Mouse (Mus musculus) forebrain, embryonic 10.5 days (tissue): ENCODE measurements around the gene Ubxn7. TPM values are rescaled to one million over a fixed set of nuclear protein-coding genes. Genes with fewer than 3 reads are reported as not detected.
A peak's percentile ranks its signal among the peaks of the same experiment; 100 is the strongest.

Source experiments
- DNase-seq: peaks from one replicate; pipeline ENCODE4 v3.0.0-alpha.2; 2017; ENCODE audit warnings: low spot score; ENCODE audit errors: extremely low spot score
- H3K27ac ChIP-seq: fragments of 300-500 bp; sonication (generic); 2 replicates; pipeline ENCODE4 v1.5.1; 2016; ENCODE audit warnings: mild to moderate bottlenecking
- H3K27me3 ChIP-seq: fragments of 300-500 bp; sonication (generic); 2 replicates; pipeline ENCODE4 v1.6.1; 2016; ENCODE audit warnings: mild to moderate bottlenecking; ENCODE audit not compliant: poor library complexity, severe bottlenecking
- H3K36me3 ChIP-seq: fragments of 300-500 bp; sonication (generic); replicated peaks from 2 replicates; pipeline ENCODE4 v1.6.1; 2016; ENCODE audit warnings: mild to moderate bottlenecking, moderate library complexity
- H3K4me1 ChIP-seq: fragments of 300-500 bp; sonication (generic); 2 replicates; pipeline ENCODE4 v1.6.1; 2016
- H3K4me3 ChIP-seq: fragments of 300-500 bp; sonication (generic); 2 replicates; pipeline ENCODE4 v1.5.1; 2016; ENCODE audit warnings: mild to moderate bottlenecking, moderate library complexity
- H3K9me3 ChIP-seq: fragments of 300-500 bp; sonication (generic); 2 replicates; pipeline ENCODE4 v1.6.1; 2016; ENCODE audit warnings: mild to moderate bottlenecking, moderate library complexity
- WGBS: fragments of 180-500 bp; shearing (Covaris S2); methylation state at CpG from one replicate; pipeline ENCODE4 v1.1.7; 2016; 5-methylcytosine and 5-hydroxymethylcytosine counted together
- polyA plus RNA-seq: library from polyadenylated mRNA; unstranded; fragments of >200 nt; fragmentation: Nextera tagmentation; extraction: Ambion mirVana; gene quantifications from 2 replicates; pipeline ENCODE4 v1.2.1, GENCODE M21; 2016

Ubxn7 gene
- polyA plus RNA-seq, 1 experiment from 2014 or later = 25.0 TPM

- H3K27me3 ChIP-seq = no peaks in the 10 kb centered on the region
- H3K27ac ChIP-seq = peak within 1 kb of the TSS; percentile 92
- peaks cover 14% of the 10 kb centered on the region for H3K4me1 ChIP-seq
- H3K36me3 ChIP-seq = no peaks in the 10 kb centered on the region
- DNase-seq = peak; percentile 95
- peak within 1 kb of the TSS; percentile 70 for H3K4me3 ChIP-seq
- under 1% methylated on average over 45 of the region's 45 CpGs for WGBS
- H3K9me3 ChIP-seq = no peaks in the 10 kb centered on the region
Measured at GRCm38 (mm10) chr16:32419517-32420483, 87.7 kb downstream of the Ubxn7 start, which contains the start of gene Tctex1d2. TSS of gene Tctex1d2 (plus strand) at chr16:32419702.

GRCm38 (mm10) chr16:32427506-32427905, 95.4 kb downstream of the Ubxn7 start:
- Histone ChIP-seq H3K27me3 (no peaks in the 10 kb centered on the region), H3K9me3 (no peaks in the 10 kb centered on the region), H3K27ac (no peak overlapping the region), H3K4me3 (no peak overlapping the region), H3K36me3 (0 out of 2 replicates have a peak, but pooled peaks cover 5% of the 10 kb centered on the region), H3K4me1 (peaks cover 27% of the 10 kb centered on the region)
- no peak for DNase-seq
- 95% methylated on average over 3 of the region's 3 CpGs for WGBS

GRCm38 (mm10) chr16:32430474-32431046, 98.5 kb downstream of the Ubxn7 start, which contains the start of gene Pcyt1a:
TSS of gene Pcyt1a (plus strand) at chr16:32430921.
- no peaks in the 10 kb centered on the region for H3K9me3 ChIP-seq
- 0 out of 2 replicates have a peak, but pooled peaks cover 5% of the 10 kb centered on the region for H3K36me3 ChIP-seq
- H3K27ac ChIP-seq = peak within 1 kb of the TSS; percentile 93
- peak; percentile 93 for DNase-seq
- under 1% methylated on average over 54 of the region's 54 CpGs for WGBS
- H3K27me3 ChIP-seq = no peaks in the 10 kb centered on the region
- H3K4me3 ChIP-seq = peak within 1 kb of the TSS; percentile 78
- H3K4me1 ChIP-seq = peaks cover 27% of the 10 kb centered on the region

GRCm38 (mm10) chr16:32431047-32431591, 99.1 kb downstream of the Ubxn7 start:
- peak overlapping the region; percentile 78 for H3K4me3 ChIP-seq
- DNase-seq = no peak
- peak overlapping the region; percentile 93 for H3K27ac ChIP-seq
- no peaks in the 10 kb centered on the region for H3K27me3 ChIP-seq
- peaks cover 27% of the 10 kb centered on the region for H3K4me1 ChIP-seq
- no peaks in the 10 kb centered on the region for H3K9me3 ChIP-seq
- 0 out of 2 replicates have a peak, but pooled peaks cover 5% of the 10 kb centered on the region for H3K36me3 ChIP-seq
- WGBS = 3% methylated on average over 28 of the region's 28 CpGs

GRCm38 (mm10) chr16:32431926-32432325, 99.9 kb downstream of the Ubxn7 start:
- peaks cover 27% of the 10 kb centered on the region for H3K4me1 ChIP-seq
- no peak for DNase-seq
- H3K27ac ChIP-seq = no peak overlapping the region
- 91% methylated on average over 1 of the region's 1 CpGs for WGBS
- H3K9me3 ChIP-seq = no peaks in the 10 kb centered on the region
- H3K27me3 ChIP-seq = no peaks in the 10 kb centered on the region
- peak overlapping the region; percentile 78 for H3K4me3 ChIP-seq
- H3K36me3 ChIP-seq = no peaks in the 10 kb centered on the region

GRCm38 (mm10) chr16:32433138-32433537, 101.1 kb downstream of the Ubxn7 start:
- 76% methylated on average over 2 of the region's 2 CpGs for WGBS
- no peak overlapping the region for H3K27ac ChIP-seq
- H3K4me1 ChIP-seq = peaks cover 27% of the 10 kb centered on the region
- no peak overlapping the region for H3K4me3 ChIP-seq
- no peaks in the 10 kb centered on the region for H3K36me3 ChIP-seq
- H3K27me3 ChIP-seq = no peaks in the 10 kb centered on the region
- no peaks in the 10 kb centered on the region for H3K9me3 ChIP-seq
- DNase-seq = no peak

GRCm38 (mm10) chr16:32434066-32434465, 102.0 kb downstream of the Ubxn7 start:
- Histone ChIP-seq H3K4me1 (peaks cover 27% of the 10 kb centered on the region), H3K9me3 (no peaks in the 10 kb centered on the region), H3K4me3 (no peak overlapping the region), H3K36me3 (no peaks in the 10 kb centered on the region), H3K27me3 (no peaks in the 10 kb centered on the region), H3K27ac (no peak overlapping the region)
- 72% methylated on average over 6 of the region's 6 CpGs for WGBS
- no peak for DNase-seq

GRCm38 (mm10) chr16:32434691-32435090, 102.6 kb downstream of the Ubxn7 start:
- H3K36me3 ChIP-seq = no peaks in the 10 kb centered on the region
- DNase-seq = no peak
- H3K9me3 ChIP-seq = no peaks in the 10 kb centered on the region
- no peaks in the 10 kb centered on the region for H3K27me3 ChIP-seq
- no peak overlapping the region for H3K27ac ChIP-seq
- H3K4me1 ChIP-seq = peaks cover 21% of the 10 kb centered on the region
- H3K4me3 ChIP-seq = no peak overlapping the region

GRCm38 (mm10) chr16:32436657-32437056, 104.6 kb downstream of the Ubxn7 start:
- no peak overlapping the region for H3K27ac ChIP-seq
- no peak overlapping the region for H3K4me3 ChIP-seq
- no peaks in the 10 kb centered on the region for H3K9me3 ChIP-seq
- 68% methylated on average over 1 of the region's 1 CpGs for WGBS
- peaks cover 8% of the 10 kb centered on the region; the same call in 1 of the 2 replicates for H3K36me3 ChIP-seq
- DNase-seq = no peak
- no peaks in the 10 kb centered on the region for H3K27me3 ChIP-seq
- H3K4me1 ChIP-seq = peaks cover 5% of the 10 kb centered on the region

GRCm38 (mm10) chr16:32437266-32437665, 105.2 kb downstream of the Ubxn7 start:
- WGBS = 94% methylated on average over 1 of the region's 1 CpGs
- Histone ChIP-seq H3K27me3 (no peaks in the 10 kb centered on the region), H3K27ac (no peak overlapping the region), H3K36me3 (peaks cover 8% of the 10 kb centered on the region; the same call in 1 of the 2 replicates), H3K9me3 (no peaks in the 10 kb centered on the region), H3K4me1 (no peaks in the 10 kb centered on the region), H3K4me3 (no peak overlapping the region)
- DNase-seq = no peak

- DNase-seq = no peak
- Histone ChIP-seq H3K4me3 (no peak overlapping the region), H3K27ac (no peak overlapping the region), H3K27me3 (no peaks in the 10 kb centered on the region), H3K4me1 (no peaks in the 10 kb centered on the region), H3K9me3 (no peaks in the 10 kb centered on the region), H3K36me3 (peaks cover 8% of the 10 kb centered on the region; the same call in 1 of the 2 replicates)
- WGBS = 92% methylated on average over 3 of the region's 3 CpGs
Measured at GRCm38 (mm10) chr16:32441432-32441831, 109.4 kb downstream of the Ubxn7 start.
